Mouse (Mus musculus): ENCODE results near the gene Cab39.

DNA sequence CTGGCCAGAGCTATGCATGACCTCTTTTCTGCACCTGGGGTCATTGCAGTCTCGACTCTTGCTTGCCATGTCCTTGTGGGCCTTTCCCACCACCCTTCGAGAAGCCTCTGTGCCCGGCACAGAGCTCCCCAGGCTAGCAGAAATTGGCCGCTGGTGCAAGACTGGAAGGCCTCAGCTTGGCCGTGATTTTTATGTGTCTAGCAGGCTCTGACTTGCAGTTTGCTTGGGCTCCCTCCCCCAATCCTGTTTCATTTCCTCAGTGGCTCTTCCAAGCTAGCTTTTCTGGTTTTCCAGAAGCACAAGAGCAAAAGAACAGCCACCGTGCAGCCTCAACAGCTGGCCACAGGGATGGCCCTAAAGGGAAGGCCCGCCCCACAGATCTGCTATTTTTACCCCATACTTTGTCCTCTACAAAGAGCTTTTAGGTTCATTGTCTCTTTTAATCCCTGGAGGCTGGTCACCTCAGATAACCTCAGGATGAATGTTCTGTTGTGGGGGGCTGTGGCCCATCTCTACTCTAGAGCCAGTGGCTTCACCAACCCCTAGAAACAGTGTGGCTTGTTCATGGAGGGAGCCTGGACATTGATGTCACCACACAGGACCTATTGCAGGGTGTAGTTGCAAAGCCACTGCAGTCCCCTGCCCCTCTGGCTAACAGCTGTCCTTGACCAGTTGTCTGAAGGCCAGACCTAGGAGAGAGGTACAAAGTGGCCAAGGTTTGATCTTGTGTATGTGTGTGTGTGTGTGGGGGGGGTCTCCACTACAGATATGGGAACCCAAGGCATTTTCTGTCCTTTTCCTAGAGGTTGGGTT is 107.5 kb downstream of the Cab39 start:
- TF ChIP-seq CTCF (IDR thresholded peaks at IDR 0.05; ENCODE audit: low read depth, low read length) (no peak), POLR2A (IDR thresholded peaks at IDR 0.05; ENCODE audit: extremely low read depth, insufficient read depth, low read length) (no peak)
